ENCODE assay signal across 8 mouse cellular contexts in genomic region chr6:124918331-124918690, GRCm38 (mm10). TPM values are rescaled to one million over a fixed set of nuclear protein-coding genes. Genes with fewer than 3 reads are reported as not detected.
DNase-seq lines count a peak whose midpoint lies in the region; ATAC-seq and TF ChIP-seq lines count a peak whose summit lies in the region.

No protein-coding gene starts in this region.

- peak overlapping the region; percentile 85 for H3K4me3 ChIP-seq in cerebellum, adult 2 months (replicated peaks; ENCODE audit: insufficient read depth, low read depth, low read length)
- peak overlapping the region; percentile 92 for H3K4me3 ChIP-seq in neural tube, embryonic 11.5 days (ENCODE audit: low read depth, low read length)
- H3K4me3 ChIP-seq in liver, embryonic 11.5 days (ENCODE audit: low read depth, low read length), result peak overlapping the region; percentile 88
- peak overlapping the region; percentile 93 for H3K4me3 ChIP-seq in stomach, postnatal 0 days (ENCODE audit: low read depth, low read length)

- peaks cover 9% of the 10 kb centered on the region for H3K36me3 ChIP-seq in neural tube, embryonic 11.5 days (ENCODE audit: control insufficient read depth, insufficient read depth, low read length)
- H3K36me3 ChIP-seq in liver, embryonic 11.5 days (ENCODE audit: control insufficient read depth, insufficient read depth, low read length), result peaks cover 2% of the 10 kb centered on the region; the same call in 1 of the 2 replicates
- peaks cover 13% of the 10 kb centered on the region for H3K36me3 ChIP-seq in stomach, postnatal 0 days (ENCODE audit: control insufficient read depth, insufficient read depth, low read length)

- no peaks in the 10 kb centered on the region for H3K27me3 ChIP-seq in cerebellum, adult 2 months (ENCODE audit: control insufficient read depth, insufficient read depth, low read length)
- H3K27me3 ChIP-seq in neural tube, embryonic 11.5 days (ENCODE audit: control insufficient read depth, insufficient read depth, low read length), result no peaks in the 10 kb centered on the region
- H3K27me3 ChIP-seq in liver, embryonic 11.5 days (replicated peaks; ENCODE audit: control insufficient read depth, insufficient read depth, low read length), result peaks cover 43% of the 10 kb centered on the region
- H3K27me3 ChIP-seq in stomach, postnatal 0 days (ENCODE audit: control insufficient read depth, insufficient read depth, low read length), result no peaks in the 10 kb centered on the region

- H3K9ac ChIP-seq in neural tube, embryonic 11.5 days (ENCODE audit: low read length), result peak overlapping the region; percentile 99
- peak overlapping the region; percentile 86; the same call in 1 of the 2 replicates for H3K9ac ChIP-seq in liver, embryonic 11.5 days (ENCODE audit: low read depth, low read length)
- H3K9ac ChIP-seq in stomach, postnatal 0 days (ENCODE audit: low read length), result peak overlapping the region; percentile 99

- peak overlapping the region; percentile 98 for H3K4me2 ChIP-seq in neural tube, embryonic 11.5 days (ENCODE audit: low read depth)
- H3K4me2 ChIP-seq in liver, embryonic 11.5 days, result peak overlapping the region; percentile 95
- H3K4me2 ChIP-seq in stomach, postnatal 0 days (replicated peaks; ENCODE audit: low read depth), result peak overlapping the region; percentile 53

- DNase-seq in cerebellum, adult 2 months, result no peak
- DNase-seq in cerebellum, adult 9-11 months, result no peak
- no peak for DNase-seq in neural tube, embryonic 11.5 days (ENCODE audit: low spot score)
- no peak for DNase-seq in neural tube, embryonic 10.5 days (ENCODE audit: extremely low spot score, low spot score)
- no peak for DNase-seq in liver, embryonic 11.5 days (ENCODE audit: low spot score)
- no peak for DNase-seq in stomach, postnatal 0 days (ENCODE audit: low spot score)
- no peak for DNase-seq in adrenal gland, adult (ENCODE audit: inconsistent age in 2 of 2, low spot score in 1 of 2)
- DNase-seq in c-Kit-positive CD71-positive TER-119-positive erythroid progenitor cells, embryonic 14.5 days (ENCODE audit: low spot score), result no peak

- no peak for TF ChIP-seq POLR2A in cerebellum, adult 2 months (IDR thresholded peaks at IDR 0.05; ENCODE audit: borderline replicate concordance, insufficient read depth, low read length)

- H3K4me1 ChIP-seq in cerebellum, adult 2 months (ENCODE audit: control insufficient read depth, insufficient read depth, low read length), result peaks cover 11% of the 10 kb centered on the region
- peaks cover 31% of the 10 kb centered on the region for H3K4me1 ChIP-seq in neural tube, embryonic 11.5 days (ENCODE audit: control insufficient read depth, insufficient read depth, low read length)
- H3K4me1 ChIP-seq in liver, embryonic 11.5 days (replicated peaks; ENCODE audit: control insufficient read depth, insufficient read depth, low read length), result peaks cover 30% of the 10 kb centered on the region
- peaks cover 12% of the 10 kb centered on the region; the same call in 1 of the 2 replicates for H3K4me1 ChIP-seq in stomach, postnatal 0 days (replicated peaks; ENCODE audit: control insufficient read depth, insufficient read depth)

- peak overlapping the region; percentile 85 for H3K27ac ChIP-seq in cerebellum, adult 2 months (ENCODE audit: insufficient read depth, low read length)
- H3K27ac ChIP-seq in neural tube, embryonic 11.5 days (ENCODE audit: low read depth, low read length), result peak overlapping the region; percentile 100
- H3K27ac ChIP-seq in liver, embryonic 11.5 days (ENCODE audit: low read depth, low read length), result peak overlapping the region; percentile 96
- peak overlapping the region; percentile 100 for H3K27ac ChIP-seq in stomach, postnatal 0 days (replicated peaks)

- no peak for ATAC-seq in neural tube, embryonic 11.5 days (ENCODE audit: insufficient read depth, low FRiP score, low TSS enrichment)
- no peak; the same call in 1 of the 2 replicates for ATAC-seq in liver, embryonic 11.5 days (replicated peaks; ENCODE audit: low FRiP score)
- no peak for ATAC-seq in stomach, postnatal 0 days (ENCODE audit: low FRiP score, low TSS enrichment)

- TF ChIP-seq CTCF in cerebellum, adult 2 months (IDR thresholded peaks at IDR 0.05; ENCODE audit: borderline replicate concordance, insufficient read depth, low read depth, low read length), result no peak
- TF ChIP-seq CTCF in stomach, postnatal 0 days (IDR thresholded peaks at IDR 0.05; ENCODE audit: low read depth), result 0 out of 2 replicates have a peak, but pooled peaks have one; percentile 0

- H3K9me3 ChIP-seq in neural tube, embryonic 11.5 days (ENCODE audit: control insufficient read depth, low read length), result no peaks in the 10 kb centered on the region
- H3K9me3 ChIP-seq in liver, embryonic 11.5 days (ENCODE audit: control insufficient read depth, low read length), result no peaks in the 10 kb centered on the region
- no peaks in the 10 kb centered on the region for H3K9me3 ChIP-seq in stomach, postnatal 0 days (ENCODE audit: control insufficient read depth, low read length)

- 2% methylated on average over 7 of the region's 7 CpGs for WGBS in cerebellum, adult 2 months
- WGBS in neural tube, embryonic 11.5 days, result 10% methylated on average over 7 of the region's 7 CpGs
- WGBS in liver, embryonic 11.5 days, result 13% methylated on average over 7 of the region's 7 CpGs
- WGBS in stomach, postnatal 0 days, result 6% methylated on average over 7 of the region's 7 CpGs

- no peak for TF ChIP-seq EP300 in stomach, postnatal 0 days (optimal IDR thresholded peaks at IDR 0.05)

RNA-seq across cellular contexts. Expression of gene Ptms, which starts 1.6 kb away (rescaled TPM):
- polyA plus RNA-seq in cerebellum, adult 2 months (2012; rRNA removed), result 958 and 983 TPM in 2 replicates
- polyA plus RNA-seq in neural tube, embryonic 11.5 days (2014; fragmentation: Nextera tagmentation; extraction: Ambion mirVana), result 345 and 381 TPM in 2 replicates
- 75.1 and 80.6 TPM in 2 replicates for polyA plus RNA-seq in liver, embryonic 11.5 days (2014; fragmentation: Nextera tagmentation; extraction: Ambion mirVana)
- 260 and 276 TPM in 2 replicates for polyA plus RNA-seq in stomach, postnatal 0 days (2015; fragmentation: Nextera tagmentation; extraction: Ambion mirVana)

RNA-seq across cellular contexts. Expression of gene Lag3, which starts 6.8 kb away (rescaled TPM):
- polyA plus RNA-seq in cerebellum, adult 2 months (2012; rRNA removed), result 1.5 TPM in 2 replicates
- polyA plus RNA-seq in neural tube, embryonic 11.5 days (2014; fragmentation: Nextera tagmentation; extraction: Ambion mirVana), result 1.4 and 1.7 TPM in 2 replicates
- 0.35 and 0.64 TPM in 2 replicates for polyA plus RNA-seq in liver, embryonic 11.5 days (2014; fragmentation: Nextera tagmentation; extraction: Ambion mirVana)
- 0.93 and 1.4 TPM in 2 replicates for polyA plus RNA-seq in stomach, postnatal 0 days (2015; fragmentation: Nextera tagmentation; extraction: Ambion mirVana)

RNA-seq across cellular contexts. Expression of gene Mlf2, which starts 12.9 kb away (rescaled TPM):
- 669 and 677 TPM in 2 replicates for polyA plus RNA-seq in cerebellum, adult 2 months (2012; rRNA removed)
- 468 and 513 TPM in 2 replicates for polyA plus RNA-seq in neural tube, embryonic 11.5 days (2014; fragmentation: Nextera tagmentation; extraction: Ambion mirVana)
- 257 and 264 TPM in 2 replicates for polyA plus RNA-seq in liver, embryonic 11.5 days (2014; fragmentation: Nextera tagmentation; extraction: Ambion mirVana)
- 312 and 330 TPM in 2 replicates for polyA plus RNA-seq in stomach, postnatal 0 days (2015; fragmentation: Nextera tagmentation; extraction: Ambion mirVana)

RNA-seq across cellular contexts. Expression of gene Cd4, which starts 30.3 kb away (rescaled TPM):
- 0.05 and 0.26 TPM in 2 replicates for polyA plus RNA-seq in cerebellum, adult 2 months (2012; rRNA removed)
- polyA plus RNA-seq in neural tube, embryonic 11.5 days (2014; fragmentation: Nextera tagmentation; extraction: Ambion mirVana), result 0.07 TPM in 1 of 2 replicates, not detected in the other
- polyA plus RNA-seq in liver, embryonic 11.5 days (2014; fragmentation: Nextera tagmentation; extraction: Ambion mirVana), result not detected in 2 replicates
- polyA plus RNA-seq in stomach, postnatal 0 days (2015; fragmentation: Nextera tagmentation; extraction: Ambion mirVana), result 0.45 and 0.65 TPM in 2 replicates

RNA-seq across cellular contexts. Expression of gene Cops7a, which starts 47.0 kb away (rescaled TPM):
- polyA plus RNA-seq in cerebellum, adult 2 months (2012; rRNA removed), result 276 and 289 TPM in 2 replicates
- 110 and 118 TPM in 2 replicates for polyA plus RNA-seq in neural tube, embryonic 11.5 days (2014; fragmentation: Nextera tagmentation; extraction: Ambion mirVana)
- polyA plus RNA-seq in liver, embryonic 11.5 days (2014; fragmentation: Nextera tagmentation; extraction: Ambion mirVana), result 147 and 159 TPM in 2 replicates
- polyA plus RNA-seq in stomach, postnatal 0 days (2015; fragmentation: Nextera tagmentation; extraction: Ambion mirVana), result 114 and 121 TPM in 2 replicates
